Mouse (Mus musculus): ENCODE measurements around the gene Zbtb20.

- TF ChIP-seq CTCF (IDR thresholded peaks at IDR 0.05; ENCODE audit: control insufficient read depth, insufficient read depth, low read length), result no peak
- TF ChIP-seq POLR2A (IDR thresholded peaks at IDR 0.05; ENCODE audit: borderline replicate concordance, control insufficient read depth, low read depth, low read length), result no peak
Observed at GRCm38 (mm10) chr16:43364516-43364910, 488.8 kb downstream of the Zbtb20 start.

All from bone marrow, adult 2 months (tissue).